Mouse (Mus musculus): ENCODE data around the gene Pacs2. TPM values are rescaled to one million over a fixed set of nuclear protein-coding genes. Genes with fewer than 3 reads are reported as not detected.

Gene Pacs2
- total RNA-seq, 2 experiments from 2014 or later = 129 to 132 TPM

GRCm38 (mm10) chr12:113011702-113012360 is 2.5 kb upstream of the Pacs2 start:
- DNase-seq (ENCODE audit: low spot score in 2 of 2) = no peak

- no peak for DNase-seq (ENCODE audit: low spot score in 2 of 2)
These were observed 1.9 kb upstream of the Pacs2 start for GRCm38 (mm10) chr12:113012443-113012842.

GRCm38 (mm10) chr12:113013021-113013491 is 1.3 kb upstream of the Pacs2 start:
- peak; percentile 49 to 57 for DNase-seq (ENCODE audit: low spot score in 2 of 2)

DNA sequence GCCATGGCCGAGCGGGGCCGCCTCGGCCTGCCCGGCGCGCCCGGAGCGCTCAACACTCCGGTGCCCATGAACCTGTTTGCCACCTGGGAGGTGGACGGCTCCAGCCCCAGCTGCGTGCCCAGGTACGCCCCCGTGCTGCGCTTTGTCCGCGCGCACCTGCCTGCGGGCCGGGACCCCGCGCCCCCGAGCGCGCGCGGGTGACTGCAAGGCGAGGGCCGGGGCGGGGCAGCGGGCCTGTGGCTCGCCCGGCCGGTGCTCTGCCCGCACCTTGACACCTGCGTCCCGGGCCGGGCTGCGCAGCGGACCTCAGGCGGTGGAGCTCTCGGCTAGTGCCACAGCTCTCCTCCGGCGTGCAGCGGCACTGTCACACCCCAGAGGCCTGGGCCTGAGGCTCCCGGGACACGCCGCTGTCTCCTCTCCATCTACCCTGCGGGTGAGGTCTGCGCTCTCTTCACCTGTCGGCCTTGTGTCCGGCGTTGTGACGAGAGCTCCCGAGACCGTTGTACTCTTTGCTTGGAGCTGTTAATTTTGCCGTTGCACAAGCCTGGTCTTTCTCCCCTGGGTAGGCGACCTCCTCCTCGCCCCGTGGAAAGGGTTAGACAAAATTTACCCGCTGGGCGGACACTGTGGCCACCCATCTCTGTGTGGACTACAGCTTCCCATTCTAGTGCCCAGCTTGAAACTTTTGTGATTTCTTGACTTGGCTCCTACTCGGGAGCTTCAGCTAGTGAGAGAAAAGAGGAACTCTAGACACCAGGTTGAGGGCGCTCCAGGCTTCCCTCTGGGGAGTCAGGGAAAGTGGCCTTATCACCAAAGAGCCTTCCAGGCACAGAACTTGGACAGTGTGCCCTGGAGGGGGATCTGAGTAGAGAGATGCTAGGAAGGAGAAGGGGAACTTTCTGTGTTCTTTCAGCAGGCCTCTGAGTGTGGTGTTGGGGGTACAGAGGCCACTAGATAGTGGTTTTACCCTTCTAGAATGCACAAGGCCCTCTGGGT is 551 bp downstream of the Pacs2 start:
- DNase-seq (ENCODE audit: low spot score in 2 of 2) = peak; percentile 36 to 56

DNA sequence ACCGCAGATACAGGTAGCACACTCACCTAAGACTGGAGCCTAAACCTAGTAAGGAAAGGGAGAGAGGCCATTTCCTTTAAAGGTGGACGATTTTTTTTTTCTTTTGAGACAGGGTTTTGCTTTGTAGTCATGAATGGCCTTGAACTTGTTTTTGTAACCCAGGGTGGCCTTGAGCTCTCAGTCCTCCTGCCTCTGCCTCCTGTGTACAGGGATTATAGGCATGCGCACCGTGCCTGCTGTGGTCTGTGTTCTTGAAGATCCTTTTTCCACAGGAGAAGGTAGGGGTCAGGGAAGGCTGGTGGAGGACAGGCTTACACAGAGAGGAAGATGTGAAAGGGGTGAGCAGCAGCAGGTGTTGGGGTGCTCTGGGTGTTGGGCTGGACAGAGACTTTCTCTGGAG is 1.6 kb downstream of the Pacs2 start:
- no peak for DNase-seq (ENCODE audit: low spot score in 2 of 2)

- peak in 1 of 2 experiments; percentile 42 for DNase-seq (ENCODE audit: low spot score in 2 of 2)
These were observed 2.7 kb downstream of the Pacs2 start for GRCm38 (mm10) chr12:113016976-113017375.

DNA sequence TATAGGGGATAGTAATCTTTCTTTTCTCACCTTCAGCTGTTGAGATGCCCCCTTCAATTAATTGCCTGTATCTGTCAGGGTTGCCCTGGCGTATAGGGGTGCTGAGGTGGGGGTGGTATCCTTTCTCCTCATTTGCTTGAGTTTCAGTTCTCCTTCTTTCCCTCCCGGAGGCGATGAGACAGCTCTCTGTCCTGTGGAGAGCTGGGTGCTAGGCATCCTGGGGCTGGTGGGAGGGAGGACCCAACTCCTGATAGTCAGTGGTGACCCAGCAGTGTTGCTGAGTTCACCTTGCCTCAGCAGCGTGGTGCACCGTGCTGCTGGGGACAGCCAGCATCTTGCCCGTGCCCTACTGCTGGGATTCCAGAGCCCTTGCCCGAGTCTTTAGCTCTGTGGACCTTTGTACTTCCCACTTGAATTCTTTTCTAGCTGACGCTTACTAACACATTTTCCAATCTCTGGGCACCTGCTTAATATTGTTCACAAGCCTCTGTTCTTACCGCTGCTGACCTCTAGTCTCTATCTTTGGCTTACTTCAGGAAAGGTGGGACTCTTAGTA is 3.2 kb downstream of the Pacs2 start:
- DNase-seq (ENCODE audit: low spot score in 2 of 2) = no peak

GRCm38 (mm10) chr12:113018763-113019162 is 4.5 kb downstream of the Pacs2 start:
- DNase-seq (ENCODE audit: low spot score in 2 of 2) = no peak

DNA sequence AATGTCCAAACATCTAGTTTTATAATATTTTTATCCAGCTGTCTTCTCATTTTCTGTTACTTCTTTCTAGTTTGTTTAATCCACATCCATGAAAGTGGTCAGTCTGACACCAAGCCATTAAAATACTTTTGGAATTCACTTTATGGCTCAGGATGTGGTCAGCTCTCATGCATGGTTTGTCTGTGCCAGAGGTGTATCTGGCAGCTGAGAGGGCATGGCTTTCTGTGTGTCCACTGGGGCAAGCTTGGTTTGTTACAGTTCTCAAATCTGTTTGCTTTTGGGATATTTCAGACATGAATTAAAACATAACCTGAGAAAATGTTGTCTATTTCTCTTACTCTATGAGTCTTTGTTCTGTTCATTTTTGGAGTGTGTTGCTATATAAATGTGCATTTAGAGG is 7.2 kb downstream of the Pacs2 start:
- no peak for DNase-seq (ENCODE audit: low spot score in 2 of 2)

DNA sequence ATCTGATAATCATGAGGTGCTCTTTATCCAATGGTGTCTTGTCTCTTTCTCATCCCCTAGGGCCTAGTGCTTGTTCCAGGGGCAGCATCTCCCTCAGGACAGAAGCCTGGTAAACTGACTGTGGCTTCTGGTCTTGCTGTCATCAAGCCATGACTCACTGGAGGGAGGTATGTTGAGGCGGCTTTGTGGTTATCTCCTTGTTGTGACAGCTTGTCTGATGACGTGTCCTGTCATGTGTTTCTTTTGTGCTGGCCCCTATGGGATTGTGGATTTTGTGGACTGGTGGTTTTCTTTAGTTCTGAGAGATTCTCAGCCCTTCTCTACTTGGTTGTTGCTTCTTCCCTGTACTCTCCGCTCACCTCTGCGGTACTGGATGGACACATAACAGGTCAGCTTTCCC is 8.8 kb downstream of the Pacs2 start:
- DNase-seq (ENCODE audit: low spot score in 2 of 2) = no peak

- DNase-seq (ENCODE audit: low spot score in 2 of 2) = no peak
These were observed 12.2 kb downstream of the Pacs2 start for GRCm38 (mm10) chr12:113026557-113026956.

DNA sequence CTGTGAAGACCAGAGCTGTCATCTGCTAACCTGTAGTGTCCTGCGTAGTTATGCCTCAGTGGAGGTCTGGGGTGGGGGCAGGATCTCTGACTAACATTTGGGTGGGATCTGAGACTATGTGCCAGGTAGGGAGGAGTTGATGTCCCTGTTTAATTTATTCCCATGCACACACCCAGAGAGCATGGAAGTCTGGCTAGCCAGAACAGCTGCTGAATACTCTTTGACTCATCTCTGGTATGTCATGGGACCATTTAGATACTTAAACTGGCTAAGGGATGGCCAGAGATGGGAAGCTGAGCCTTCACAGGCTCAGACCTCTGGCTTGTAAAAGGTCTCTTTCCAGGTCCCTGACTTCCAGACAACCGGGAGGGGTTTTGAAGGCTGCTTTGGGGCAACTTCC is 13.2 kb downstream of the Pacs2 start:
- no peak for DNase-seq (ENCODE audit: low spot score in 2 of 2)

- no peak for DNase-seq (ENCODE audit: low spot score in 2 of 2)
These were observed 13.8 kb downstream of the Pacs2 start for GRCm38 (mm10) chr12:113028067-113028466.

DNA sequence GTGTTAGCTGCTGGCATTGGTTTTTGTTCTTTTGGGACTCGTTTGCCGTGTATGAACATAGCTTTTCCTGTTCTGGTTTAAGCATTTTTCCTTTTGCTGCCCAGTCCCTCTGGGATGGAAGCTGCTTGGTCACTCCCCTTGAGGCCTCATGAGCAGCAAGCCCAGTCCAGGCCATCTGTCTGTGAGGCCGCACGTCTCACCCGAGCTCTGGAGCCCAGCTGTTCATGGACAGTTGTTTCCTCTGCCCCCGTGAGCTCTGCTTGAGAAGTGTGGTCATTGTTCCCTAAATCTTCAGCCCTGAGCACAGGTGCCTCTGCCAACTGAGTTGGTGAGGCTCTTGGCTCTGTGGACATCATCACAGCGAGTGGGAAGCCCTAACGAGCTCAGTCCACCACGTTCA is 14.6 kb downstream of the Pacs2 start:
- DNase-seq (ENCODE audit: low spot score in 2 of 2) = no peak

- no peak for DNase-seq (ENCODE audit: low spot score in 2 of 2)
These were observed 15.7 kb downstream of the Pacs2 start for GRCm38 (mm10) chr12:113030046-113030445.

DNA sequence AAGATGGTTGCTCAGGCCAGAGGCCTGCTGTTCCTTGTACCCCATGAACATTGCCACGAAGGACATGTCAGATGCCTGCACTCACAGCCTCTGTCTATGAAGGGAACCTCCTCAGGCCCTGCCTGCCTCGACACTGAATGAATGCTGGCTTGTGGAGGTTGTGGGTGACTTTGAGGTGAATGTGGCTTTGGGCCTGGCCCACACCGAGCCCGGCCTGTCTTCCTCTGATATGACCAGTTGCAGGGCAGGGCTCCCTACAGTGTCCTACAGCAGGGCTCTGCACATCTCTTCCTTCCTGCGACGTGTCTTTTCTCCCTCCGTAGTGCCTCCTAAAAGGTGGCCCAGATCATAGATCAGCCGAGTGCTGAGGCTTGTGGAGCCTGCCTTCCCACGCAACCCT is 16.7 kb downstream of the Pacs2 start:
- no peak for DNase-seq (ENCODE audit: low spot score in 2 of 2)

DNA sequence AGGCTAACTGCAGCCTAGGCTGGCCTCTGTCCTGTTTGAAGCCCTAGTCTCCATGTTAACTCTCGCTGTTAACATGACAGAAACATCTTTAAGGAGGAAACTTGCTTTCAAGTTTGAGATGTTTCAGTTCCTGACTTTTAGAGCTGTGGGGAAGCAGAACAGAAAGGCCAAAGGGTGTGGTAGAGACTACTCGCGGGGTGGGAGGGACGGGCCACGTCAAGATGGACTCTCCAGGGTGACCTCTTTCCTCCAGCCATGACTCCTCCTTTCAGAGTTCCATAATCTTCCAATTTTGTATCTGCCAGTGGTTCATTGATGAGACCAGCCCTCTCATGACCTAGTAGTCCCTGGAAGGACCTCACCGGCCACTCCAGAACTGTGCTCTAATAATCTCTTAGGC is 17.1 kb downstream of the Pacs2 start:
- no peak for DNase-seq (ENCODE audit: low spot score in 2 of 2)

DNA sequence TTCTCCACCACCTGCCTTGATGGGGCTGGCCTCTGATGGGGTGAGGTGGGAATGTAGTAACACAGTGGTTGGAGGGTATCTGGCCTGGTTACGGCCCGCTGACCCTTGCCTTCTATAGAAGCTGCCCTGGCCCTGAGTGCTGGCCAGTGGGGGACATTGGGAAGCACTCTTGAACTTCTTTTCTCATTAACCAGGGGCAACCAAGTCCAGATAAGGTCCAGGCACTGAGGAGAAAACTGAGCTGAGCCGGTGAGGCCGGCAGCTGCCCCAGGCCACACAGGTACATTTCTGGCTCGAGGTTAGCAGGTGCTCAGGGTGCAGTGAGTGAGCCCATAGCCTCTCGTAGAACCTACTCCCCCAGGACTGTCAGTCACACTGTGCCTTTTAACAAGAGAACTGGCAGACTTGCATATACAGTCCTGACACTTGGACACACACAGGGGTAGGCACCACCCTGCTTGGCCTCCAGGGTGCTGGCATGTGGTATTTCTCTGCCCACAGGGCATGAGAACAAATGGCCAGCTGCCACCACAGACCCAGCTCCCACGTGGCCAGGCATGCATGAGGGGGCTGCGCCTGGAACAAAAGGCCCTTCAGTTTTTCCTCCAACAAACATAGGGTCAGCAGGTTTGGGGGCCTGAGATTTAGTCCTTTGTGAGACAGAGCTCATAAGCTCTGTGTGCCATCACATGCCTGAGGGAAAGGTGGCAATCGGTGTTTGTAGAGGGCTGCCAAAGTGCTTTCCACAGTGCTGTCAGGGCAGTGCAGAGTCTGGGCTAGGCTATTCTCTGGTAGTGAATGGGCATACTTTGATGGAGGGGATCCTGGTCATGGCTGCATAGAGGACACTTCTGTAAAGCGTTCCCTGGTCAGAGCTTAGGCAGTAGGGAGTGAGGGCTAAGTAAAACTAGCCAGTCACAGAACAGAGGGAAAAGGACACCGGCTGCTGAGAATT is 18.3 kb downstream of the Pacs2 start:
- DNase-seq (ENCODE audit: low spot score in 2 of 2) = peak; percentile 45 to 57

- no peak for DNase-seq (ENCODE audit: low spot score in 2 of 2)
These were observed 20.8 kb downstream of the Pacs2 start for GRCm38 (mm10) chr12:113035093-113035492.

DNA sequence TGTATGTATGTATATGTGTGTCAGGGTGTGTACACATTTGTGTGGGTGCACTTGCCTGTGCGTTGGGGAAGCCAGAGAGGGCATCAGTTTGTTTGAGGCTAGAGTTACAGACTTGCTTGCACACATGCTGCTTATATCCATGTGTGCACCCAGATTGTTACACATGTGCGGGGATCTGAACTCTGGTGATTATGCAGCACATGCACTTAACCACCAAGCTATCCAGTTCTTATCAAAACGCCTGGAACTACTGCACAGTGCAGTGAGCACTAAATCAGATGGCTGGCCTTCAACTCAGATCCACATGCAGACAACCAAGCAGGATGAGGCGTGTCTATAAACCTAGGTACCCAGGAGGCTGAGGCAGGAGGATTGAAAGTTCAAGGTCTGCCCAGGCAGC is 22.7 kb downstream of the Pacs2 start:
- DNase-seq (ENCODE audit: low spot score in 2 of 2) = no peak

DNA sequence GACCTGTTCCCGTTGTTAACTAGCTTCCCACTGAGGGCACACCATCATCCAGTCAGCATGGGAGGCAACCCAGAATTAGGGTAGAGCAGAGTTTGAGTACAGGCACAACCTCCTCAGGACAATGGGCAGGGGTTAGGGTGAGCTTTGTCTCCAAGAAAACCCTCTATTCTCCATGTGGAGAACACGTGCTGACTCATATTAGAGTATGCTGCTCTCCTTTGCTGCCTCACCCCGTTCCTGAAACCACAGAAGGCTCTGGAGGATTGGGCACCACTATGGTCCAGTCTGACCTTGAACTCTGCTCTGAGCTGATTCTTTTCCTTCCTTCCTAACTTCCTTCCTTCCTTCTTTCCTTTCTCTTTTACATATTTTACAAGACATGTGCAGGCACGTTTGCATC is 24.1 kb downstream of the Pacs2 start:
- DNase-seq (ENCODE audit: low spot score in 2 of 2) = no peak
